Mouse (Mus musculus) erythroblast, adult 5-6 weeks (primary cell): Measurements from ENCODE around the gene Gpa33. TPM values are rescaled to one million over a fixed set of nuclear protein-coding genes. Genes with fewer than 3 reads are reported as not detected.
A peak's percentile ranks its signal among the peaks of the same experiment; 100 is the strongest.
"Not testable (repeated sequence)": the region's sequence is repeated elsewhere in the genome, so short reads cannot be mapped to it uniquely, and the experiment has no call there.

Experiments used
- ATAC-seq: replicated peaks from 2 replicates; pipeline ENCODE4 v1.8.0; 2016; ENCODE audit warnings: moderate number of reproducible peaks, mild to moderate bottlenecking, moderate TSS enrichment, inconsistent platforms; ENCODE audit not compliant: poor library complexity, low FRiP score, severe bottlenecking
- total RNA-seq, 2 experiments: library from RNA; stranded (forward) in 1 of 2; stranded (reverse) in 1 of 2; fragments of 150-400 nt in 1 of 2; fragments of 200-764, 138-1000 nt in 1 of 2; gene quantifications; 2 replicates each; pipeline versions ENCODE4 v1.2.3 to v1.2.4; 2015 to 2017; ENCODE audit warnings: low replicate concordance in 2 of 2

Gene Gpa33
- total RNA-seq, 2 experiments from 2014 or later: not detected

DNA sequence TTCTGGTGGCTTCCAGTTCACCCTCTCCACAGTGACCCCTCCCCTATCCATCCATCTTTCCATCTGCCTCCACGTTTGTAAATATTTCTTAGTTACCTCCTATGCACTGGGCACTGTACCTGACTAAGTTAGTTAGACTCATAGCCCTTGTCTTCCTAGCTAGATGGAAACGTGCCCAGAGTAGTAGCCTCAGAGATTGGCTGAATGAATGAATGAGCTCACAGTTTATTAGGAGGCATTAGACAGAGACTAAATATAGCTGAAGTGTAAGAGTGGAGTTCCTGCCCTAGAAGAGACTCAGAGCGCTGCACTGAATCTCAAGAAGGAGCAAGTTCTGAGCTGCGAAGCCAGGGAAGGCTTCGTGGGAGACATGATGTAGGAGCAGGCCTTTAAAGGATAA, 1.5 kb upstream of the Gpa33 start:
- no peak for ATAC-seq

DNA sequence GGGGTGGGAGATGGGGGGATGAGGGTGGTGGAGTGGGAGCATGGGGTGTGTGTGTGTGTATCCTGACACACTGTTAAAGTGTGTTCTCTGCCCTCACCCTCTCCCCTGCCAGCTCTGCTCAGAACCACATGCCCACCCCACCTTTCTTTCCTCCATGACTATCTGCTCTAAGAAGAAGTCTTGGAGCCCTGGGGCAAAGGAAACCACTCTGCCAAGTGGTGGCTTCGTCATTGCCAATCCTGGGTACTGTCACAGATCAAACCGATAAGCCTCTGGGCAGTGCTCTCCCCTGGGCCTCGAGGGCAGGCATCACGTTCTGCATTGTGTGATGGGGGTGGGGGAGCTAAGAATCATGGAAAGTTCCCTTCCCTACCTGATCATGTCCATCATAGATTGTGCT, 2.3 kb downstream of the Gpa33 start:
- no peak for ATAC-seq

DNA sequence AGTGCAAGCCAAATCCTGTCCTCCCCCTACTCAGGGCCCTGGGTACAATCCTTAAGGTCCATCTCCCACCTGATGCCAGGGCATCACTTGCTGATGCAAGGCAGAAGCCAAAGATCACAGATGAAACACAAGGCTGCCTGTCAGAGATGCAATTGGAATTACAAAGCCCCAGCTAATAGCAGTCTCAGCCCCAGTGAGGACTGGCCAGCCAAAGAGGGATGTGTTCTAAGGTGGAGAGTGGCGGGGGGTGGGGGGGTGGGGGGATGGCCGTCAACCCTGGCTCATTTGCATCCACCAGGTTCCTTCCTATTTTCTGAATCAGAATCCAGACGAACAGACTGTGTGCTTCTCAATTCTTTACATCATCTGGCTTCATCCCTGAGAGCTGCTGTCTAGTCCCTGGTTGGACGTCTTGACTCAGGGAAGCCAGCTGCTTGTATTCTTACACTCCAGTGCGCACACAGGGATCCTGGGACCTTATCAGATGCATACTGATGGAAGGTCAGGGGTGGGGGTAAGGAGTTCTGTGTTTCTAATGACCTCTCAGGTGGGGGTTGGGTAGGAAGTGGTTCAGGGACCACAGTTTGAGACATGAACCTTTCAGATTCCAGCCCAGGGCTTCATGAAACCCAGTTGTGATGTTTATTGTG, 5.2 kb downstream of the Gpa33 start:
- no peak for ATAC-seq

DNA sequence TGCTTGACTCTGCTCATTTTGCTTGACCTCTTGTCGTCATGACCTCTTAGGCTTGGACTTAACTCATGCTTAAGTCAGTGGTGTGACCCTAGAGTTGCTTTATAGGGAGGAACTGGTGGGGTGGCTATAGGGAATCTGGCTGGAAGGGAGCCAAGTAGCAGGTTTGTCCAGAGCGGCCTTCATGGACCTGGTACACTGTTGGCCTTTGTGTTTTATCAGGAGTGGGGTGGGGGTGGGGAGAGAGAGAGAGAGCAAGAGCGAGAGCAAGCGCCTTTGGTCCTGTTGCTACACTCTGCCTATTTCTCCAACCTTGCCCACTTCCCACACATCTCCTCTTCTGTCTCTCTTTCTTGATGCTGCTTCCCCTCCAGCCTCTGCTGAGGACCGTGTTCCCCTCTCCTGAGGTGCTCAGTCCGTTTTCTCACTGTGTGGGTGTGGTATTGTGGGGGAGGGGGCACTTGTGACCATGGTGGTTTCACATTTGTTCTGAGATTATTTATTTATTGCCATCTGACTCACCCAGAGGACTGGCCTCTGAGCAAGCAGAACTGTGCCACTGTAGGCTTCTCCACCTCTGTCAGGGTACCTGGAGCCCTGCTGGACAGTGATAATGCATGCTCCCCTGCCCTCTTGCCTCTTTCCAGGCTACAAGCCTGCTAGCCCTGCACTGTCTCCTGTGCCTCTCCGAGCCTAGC, 7.4 kb downstream of the Gpa33 start:
- ATAC-seq: no peak

DNA sequence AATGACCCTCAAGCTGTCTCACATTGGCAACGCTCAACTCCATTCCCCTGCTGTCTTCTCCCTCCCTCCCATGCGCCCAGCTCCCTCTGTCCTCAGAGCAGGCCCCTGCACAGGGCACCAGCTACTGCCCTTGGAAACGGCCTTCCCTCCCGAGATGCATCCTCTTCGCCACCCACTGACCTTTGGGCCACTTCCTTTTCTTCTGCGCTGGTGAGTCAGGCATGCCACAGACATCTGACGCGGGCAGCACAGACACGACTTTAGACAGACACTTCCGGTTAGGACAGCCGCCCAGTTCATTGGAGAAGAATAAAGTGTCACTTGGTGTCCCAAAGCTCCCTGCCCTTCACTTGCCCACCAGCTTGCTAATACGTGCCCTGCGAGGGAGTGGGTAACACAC, 8.1 kb downstream of the Gpa33 start:
- no peak for ATAC-seq

DNA sequence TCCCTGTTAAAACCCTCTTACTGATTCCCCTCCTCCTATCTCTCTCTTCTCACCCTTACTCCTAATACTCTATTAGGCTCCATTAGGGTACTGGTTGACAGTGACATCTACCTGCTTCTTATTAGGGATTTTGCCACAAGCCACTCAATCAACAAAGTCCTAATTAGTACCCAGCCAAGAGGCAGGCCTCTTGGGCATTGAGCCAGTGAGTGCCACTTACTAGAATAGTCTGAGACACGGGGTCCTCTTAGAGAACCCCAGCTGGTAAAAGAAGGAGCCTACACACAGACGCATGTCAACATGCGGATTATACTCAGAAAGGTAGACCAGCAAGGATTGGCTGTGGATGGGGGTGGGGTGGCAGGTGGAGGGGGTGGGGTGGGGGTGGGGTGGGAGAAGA, 9.1 kb downstream of the Gpa33 start:
- ATAC-seq: no peak

DNA sequence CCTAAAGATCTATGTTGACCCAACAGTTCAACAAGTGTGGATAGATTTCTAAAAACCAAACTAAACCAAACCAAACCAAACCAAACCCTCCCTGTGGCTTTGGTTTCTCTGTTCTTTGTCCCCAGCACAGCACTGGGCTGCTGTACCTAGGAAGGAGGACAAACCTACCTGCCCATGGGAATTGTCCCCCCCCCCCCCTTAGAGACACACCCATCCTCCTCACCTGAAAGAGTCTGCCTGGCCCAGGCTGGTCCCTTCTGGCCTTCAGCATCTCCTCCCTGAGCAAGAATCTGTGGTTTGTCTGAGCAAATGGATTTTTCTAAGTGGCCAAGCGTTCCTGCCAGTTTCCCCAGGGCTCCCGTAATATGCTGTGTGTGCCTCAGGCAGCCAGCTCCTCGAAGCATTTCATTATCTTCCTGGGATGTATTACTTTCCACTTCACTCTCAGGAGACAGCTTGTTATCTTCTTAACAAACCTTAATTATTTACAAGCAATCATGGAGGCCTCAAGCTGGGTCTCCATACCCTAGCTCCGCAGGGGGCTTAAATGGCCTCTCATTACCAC, 9.7 kb downstream of the Gpa33 start:
- no peak for ATAC-seq

DNA sequence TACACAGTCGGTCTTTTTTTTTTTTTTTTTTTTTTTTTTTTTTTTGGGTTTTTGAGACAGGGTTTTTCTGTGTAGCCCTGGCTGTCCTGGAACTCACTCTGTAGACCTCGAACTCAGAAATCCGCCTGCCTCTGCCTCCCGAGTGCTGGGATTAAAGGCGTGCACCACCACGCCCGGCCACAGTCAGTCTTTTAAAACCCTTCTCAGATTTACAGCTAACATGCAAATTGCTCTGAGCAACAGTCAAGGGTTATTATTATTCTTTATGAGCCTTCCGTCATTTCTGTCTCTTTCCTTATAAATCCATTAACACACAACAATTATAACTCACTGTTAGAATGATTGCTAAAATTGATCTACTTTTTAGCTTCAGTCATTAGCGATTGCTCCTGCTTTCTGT, 11.8 kb downstream of the Gpa33 start:
- ATAC-seq: not testable (repeated sequence)

DNA sequence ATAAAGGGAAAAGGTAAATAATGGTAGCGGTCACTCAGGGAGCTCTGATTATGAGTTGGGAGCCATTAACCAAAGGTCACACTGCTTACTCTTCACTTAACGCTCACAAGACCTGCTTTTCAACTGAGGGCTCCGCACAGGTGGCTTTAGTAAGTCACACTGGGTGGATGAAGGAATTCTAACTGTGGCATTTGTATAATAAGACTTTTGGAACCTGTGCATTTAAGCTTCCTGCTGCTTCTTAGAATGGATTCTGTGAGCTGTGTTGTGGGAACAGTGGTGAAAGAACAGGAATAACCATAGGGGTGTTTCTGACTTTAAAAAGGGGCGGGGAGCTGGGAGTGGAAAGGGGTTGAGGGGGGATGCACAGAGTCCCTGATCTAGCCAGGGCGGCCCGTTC, 12.3 kb downstream of the Gpa33 start:
- ATAC-seq: no peak

DNA sequence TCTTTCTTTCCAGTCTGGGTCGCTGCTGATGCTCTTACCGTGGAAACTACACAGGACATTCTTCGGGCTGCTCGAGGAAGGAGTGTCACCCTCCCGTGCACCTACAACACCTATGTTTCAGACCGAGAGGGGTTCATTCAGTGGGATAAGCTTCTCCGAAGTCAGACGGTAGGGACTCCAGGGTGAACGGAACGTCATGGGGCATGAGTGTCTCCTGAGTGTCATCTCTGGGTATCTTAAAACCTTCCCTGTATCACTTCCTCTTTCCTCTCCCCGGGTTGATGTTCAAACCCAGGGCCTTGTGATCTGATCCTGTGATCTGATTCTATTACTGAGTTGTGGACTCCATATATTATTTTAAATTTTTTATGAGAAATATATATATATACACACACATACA, 16.6 kb downstream of the Gpa33 start:
- ATAC-seq: no peak

DNA sequence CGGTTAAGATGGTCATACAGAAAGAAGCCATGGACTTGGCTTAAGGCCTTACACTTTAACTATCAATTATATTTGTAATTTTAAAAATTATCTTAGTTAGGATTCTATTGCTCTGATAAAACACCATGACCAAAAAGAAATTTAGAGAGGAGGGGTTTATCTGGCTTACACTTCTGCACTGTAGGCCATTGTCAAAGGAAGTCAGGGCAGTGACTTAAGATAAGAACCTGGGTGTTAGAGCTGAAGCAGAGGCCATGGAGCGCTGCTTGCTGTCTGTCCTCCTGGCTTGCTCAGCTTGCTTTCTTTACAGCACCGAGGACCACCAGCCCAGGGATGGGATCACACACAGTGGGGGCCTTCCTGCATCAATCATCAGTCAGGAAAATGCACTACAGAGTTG, 17.6 kb downstream of the Gpa33 start:
- ATAC-seq: no peak

DNA sequence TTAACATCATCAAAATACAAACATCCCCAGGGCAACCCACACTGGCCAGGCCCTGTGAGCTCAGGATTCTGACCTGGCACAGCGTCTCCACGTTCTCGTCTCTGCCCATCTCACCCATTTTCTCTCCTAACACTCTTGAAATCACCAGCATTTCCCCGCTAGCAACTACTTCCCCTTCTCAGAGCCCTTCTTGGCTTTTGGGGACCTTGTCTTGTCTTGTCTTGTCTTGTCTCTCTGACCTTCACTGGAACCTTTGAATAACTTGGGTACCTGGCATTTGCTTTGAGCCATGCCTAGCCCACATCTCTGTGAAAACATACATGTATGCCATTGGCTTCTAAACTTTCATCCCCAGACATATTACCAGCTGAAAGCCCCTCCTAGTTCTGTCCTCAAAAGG, 19.4 kb downstream of the Gpa33 start:
- ATAC-seq: no peak

DNA sequence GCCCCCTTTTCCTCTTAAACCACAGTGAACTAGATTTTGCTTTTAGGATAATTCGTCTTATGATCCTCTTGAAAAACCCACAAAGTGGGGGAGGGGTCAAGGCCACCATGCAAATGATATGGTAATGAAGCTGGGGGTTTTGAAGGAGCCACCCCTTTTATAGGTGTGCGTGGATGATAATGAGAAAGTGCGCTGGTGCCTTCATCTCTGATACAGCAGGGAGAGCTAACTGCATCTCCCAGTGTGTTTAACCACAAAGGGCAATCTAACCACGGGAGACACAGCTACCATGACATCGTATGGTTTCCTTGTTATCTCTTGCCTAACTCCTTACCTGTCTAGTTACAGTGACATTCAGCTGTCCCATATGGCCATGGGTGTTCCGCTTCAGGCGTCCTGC, 20.0 kb downstream of the Gpa33 start:
- ATAC-seq: no peak

DNA sequence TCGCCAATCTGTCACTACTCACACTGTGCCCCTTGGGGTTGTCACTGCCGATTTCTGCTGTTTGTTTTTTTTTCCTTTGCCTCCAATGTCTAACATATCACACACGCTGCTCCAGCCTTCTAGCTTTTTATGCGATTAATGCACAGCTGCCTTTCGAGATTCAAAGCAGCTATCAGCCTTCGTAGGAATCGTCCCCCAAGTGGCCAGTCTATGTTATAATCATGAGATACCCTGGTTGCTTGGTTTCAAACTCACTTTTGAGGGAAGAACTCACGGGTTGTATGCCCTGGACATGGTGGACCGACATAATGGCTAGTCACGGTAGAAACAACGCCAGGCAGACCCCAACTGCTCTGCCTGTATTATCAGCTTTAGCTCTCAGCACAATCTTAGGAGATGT, 21.3 kb downstream of the Gpa33 start:
- no peak for ATAC-seq

DNA sequence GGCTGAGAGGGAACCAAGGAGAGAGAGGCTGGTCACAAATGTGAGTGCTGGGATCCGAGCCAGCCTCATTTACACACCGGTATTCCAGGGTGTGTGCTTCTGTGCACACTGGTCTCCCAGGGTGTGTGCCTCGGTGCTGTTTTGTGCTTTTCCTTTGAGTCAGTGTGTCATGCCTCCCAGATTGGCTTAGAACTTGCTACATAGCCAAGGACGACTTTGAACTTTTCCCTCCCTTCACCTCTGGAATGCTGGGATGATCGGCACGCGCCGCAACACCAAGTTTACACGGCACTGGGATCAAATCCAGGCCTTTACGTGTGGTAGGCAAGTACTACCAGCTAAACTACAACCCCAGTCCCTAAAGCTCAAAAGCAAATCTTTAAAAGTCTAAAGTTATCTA, 22.0 kb downstream of the Gpa33 start:
- no peak for ATAC-seq

DNA sequence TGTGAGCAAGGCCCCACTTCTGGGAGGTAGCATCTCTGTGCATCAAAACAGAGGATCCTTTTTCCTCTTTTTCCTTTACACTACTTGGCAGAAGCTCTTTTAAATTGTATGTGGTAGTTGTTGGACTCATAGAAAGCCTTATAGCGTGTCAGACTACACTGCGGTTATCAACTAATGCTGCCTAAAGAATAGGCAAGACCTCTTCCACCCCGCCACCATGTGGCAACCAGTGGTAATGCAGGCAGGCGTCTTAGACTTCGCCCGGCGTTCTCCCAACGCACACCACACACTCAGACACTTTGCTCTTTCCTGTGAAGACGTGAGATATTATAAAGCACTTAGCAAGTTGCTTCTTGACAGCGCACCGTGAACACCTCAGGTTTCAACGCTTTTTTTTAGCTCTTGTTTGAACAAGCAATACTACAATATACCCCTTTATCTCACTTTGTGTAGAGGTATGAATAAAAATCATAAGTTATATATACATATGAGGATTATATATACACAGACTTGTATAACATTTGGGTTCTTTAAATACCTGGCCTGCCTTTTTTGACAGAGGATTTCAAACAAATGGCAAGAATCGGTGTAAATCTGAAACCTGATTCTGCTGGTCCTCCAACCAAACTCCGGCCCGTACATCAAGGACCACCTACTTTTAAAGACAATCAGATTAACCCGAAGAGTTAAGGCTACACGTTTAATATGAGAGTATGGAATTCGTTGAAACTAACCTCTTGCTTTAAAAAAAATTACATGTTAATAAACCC, 23.5 kb downstream of the Gpa33 start:
- ATAC-seq: peak; percentile 79

DNA sequence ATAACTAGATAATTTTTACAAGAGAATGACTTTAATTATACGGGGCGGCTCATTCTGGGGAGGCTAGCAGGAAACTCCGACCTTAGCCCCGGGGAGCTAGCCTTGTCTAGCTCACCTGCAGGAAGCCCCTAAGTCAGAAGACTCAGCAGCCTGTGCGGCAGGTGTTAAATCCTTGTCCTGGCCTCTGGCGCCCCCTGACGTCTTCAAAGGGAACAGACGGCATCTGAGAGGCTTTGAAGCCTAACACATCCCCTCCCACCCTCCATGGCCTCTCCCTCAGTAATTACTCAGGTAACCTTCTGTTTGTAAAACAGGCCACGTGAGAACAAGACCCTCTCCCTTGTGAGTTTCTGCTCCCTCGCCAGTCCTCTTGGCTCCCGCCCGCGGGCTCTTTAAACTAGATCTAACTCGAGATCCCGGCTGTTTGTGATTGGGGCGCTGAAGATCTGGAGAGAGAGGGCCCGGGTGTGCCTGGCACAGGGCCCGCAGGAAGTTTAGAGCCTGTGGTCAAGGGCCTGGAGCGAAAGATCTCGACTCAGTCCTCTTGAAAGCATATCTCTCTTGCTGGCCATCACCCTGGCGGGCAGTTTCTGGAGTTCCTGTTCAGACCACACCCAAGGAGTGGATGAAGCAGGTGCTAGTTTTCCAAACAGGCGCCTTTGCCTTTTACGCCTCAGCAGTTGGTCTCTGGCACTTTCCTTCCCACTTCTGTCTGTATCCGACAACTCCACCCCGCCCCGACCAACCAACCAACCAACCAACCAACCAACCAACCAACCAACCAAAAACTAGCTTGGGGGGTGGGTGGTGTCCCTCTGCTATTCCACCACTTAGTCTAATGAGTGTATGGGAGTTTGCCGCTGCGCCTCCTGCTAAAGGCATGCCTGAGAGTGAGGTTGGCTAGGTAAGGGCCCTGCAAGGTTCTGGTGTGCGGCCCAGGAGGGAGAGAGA, 24.4 kb downstream of the Gpa33 start:
- peak; percentile 71 for ATAC-seq

DNA sequence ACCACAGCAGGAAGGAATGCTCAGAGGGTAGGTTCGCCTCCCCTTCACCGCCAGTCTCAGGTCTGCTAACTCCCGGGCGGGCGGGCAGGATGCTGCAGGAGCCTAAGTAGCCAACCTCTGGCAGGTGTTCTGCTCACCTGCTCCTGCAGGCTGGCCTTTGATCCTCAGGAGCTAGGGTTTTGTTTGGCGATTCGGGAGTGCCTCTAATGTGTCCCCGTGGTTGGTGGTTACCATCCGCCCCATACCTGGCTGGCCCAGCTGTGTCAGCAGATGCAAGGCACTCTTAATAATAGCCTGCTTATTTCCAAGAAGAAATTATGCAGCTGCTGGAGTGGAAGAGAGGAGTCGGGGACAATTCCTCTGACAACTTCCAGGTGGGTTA, 25.1 kb downstream of the Gpa33 start:
- no peak for ATAC-seq

DNA sequence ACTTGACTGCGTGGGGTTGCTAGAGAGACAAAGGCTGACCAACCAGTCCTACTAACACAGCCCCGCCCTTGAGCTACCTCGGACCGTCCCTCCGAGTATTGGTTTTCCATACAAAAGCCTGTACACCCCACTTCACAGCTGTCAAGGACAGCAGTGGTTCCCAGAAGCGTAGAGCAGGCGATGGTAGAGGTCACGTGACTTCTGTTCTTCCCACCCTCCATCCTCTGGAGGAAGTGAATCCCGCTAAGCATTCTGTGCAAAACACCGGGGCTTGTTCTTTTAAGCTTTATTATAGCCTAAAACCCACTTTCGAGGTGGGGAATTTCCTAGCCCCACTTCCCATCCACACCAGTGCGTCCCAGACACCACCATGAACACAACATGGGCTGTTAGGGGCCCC, 27.7 kb downstream of the Gpa33 start:
- ATAC-seq: no peak

DNA sequence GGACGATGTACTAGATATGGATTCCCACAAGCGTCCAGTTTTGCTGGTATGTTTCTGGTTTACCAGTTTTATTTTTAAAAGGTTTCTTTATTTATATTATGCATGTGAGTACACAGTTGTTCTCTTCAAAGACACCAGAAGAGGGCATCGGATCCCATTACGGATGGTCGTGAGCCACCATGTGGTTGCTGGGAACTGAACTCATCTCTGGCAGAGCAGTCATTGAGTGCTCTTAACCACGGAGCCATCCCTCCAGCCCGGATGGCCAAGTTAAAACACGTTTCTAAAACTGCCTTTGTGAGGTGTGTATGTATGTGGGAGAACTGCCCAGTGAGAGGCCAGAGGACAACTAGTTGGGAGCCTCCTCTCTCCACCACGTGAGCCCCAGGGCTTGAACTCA, 28.6 kb downstream of the Gpa33 start:
- ATAC-seq: no peak
